In genomic region chr9:25570436-25570835, GRCm38 (mm10) we compare ENCODE assay signal across 9 mouse cellular contexts.
DNase-seq lines count a peak whose midpoint lies in the region; ATAC-seq and TF ChIP-seq lines count a peak whose summit lies in the region.
"Had no signal": no experiment of that assay in that cellular context is flagged by ENCODE, and none has a peak within 500 bp of the region (broad histone marks: within the 10 kb centered on the region; RNA-seq: fewer than 3 reads in every experiment).

No protein-coding gene starts in this region.

- H3K4me1 ChIP-seq in hindbrain, embryonic 12.5 days = no peaks in the 10 kb centered on the region

- no peak for TF ChIP-seq CTCF in brain, embryonic 14.5 days (IDR thresholded peaks at IDR 0.05; ENCODE audit: borderline replicate concordance, extremely low read depth, insufficient read depth, insufficient read length)

- H3K27me3 ChIP-seq in hindbrain, embryonic 12.5 days = no peaks in the 10 kb centered on the region

- peak; percentile 58 for DNase-seq in layer of hippocampus, adult 11-12 months (ENCODE audit: low spot score)
- no peak for DNase-seq in layer of hippocampus, postnatal 36 days
- DNase-seq in brain, embryonic 14.5 days (ENCODE audit: low read depth) = peak; percentile 19
- DNase-seq in lung, postnatal 25 days (ENCODE audit: low spot score) = peak; percentile 47
- DNase-seq in embryo, embryonic 10 days (ENCODE audit: low spot score) = no peak

- H3K4me3 ChIP-seq in hindbrain, embryonic 12.5 days = no peak overlapping the region

- no peaks in the 10 kb centered on the region for H3K36me3 ChIP-seq in hindbrain, embryonic 12.5 days
- H3K36me3 ChIP-seq: G1E had no signal

- 81% methylated on average over 9 of the region's 9 CpGs for WGBS in hindbrain, embryonic 12.5 days

- H3K27ac ChIP-seq in hindbrain, embryonic 12.5 days = no peak overlapping the region

- H3K4me2 ChIP-seq in hindbrain, embryonic 12.5 days (replicated peaks) = no peak overlapping the region

- ATAC-seq in hematopoietic stem cell, adult 5-6 weeks (replicated peaks in 1 of 2; ENCODE audit: insufficient read depth in 1 of 2, low FRiP score in 2 of 2, low TSS enrichment in 1 of 2, low read depth in 1 of 2, poor library complexity in 2 of 2, severe bottlenecking in 2 of 2) = peak; percentile 46 to 68; a peak in 2 of 4 replicates
- ATAC-seq in CD4-positive, CD25-positive, alpha-beta regulatory T cell, adult 4 months = no peak
- no peak for ATAC-seq in hindbrain, embryonic 12.5 days (ENCODE audit: low FRiP score)

- TF ChIP-seq POLR2A in brain, embryonic 14.5 days (IDR thresholded peaks at IDR 0.05; ENCODE audit: borderline replicate concordance, extremely low read depth, insufficient read depth, insufficient read length, poor library complexity, severe bottlenecking) = no peak

- no peak overlapping the region for H3K9ac ChIP-seq in hindbrain, embryonic 12.5 days

- H3K9me3 ChIP-seq in hindbrain, embryonic 12.5 days (replicated peaks) = no peaks in the 10 kb centered on the region
- H3K9me3 ChIP-seq: G1E had no signal

Comparison
In these comparisons a context has a peak if more than half of its experiments do, and no peak if none do; other contexts are left out.
1. DNase-seq: peak in layer of hippocampus, adult 11-12 months (single experiment), brain, embryonic 14.5 days (single experiment) and lung, postnatal 25 days (single experiment); none in layer of hippocampus, postnatal 36 days (0 of 2) and embryo, embryonic 10 days (single experiment).
2. ATAC-seq: peak in hematopoietic stem cell, adult 5-6 weeks (2 of 2); none in CD4-positive, CD25-positive, alpha-beta regulatory T cell, adult 4 months (single experiment) and hindbrain, embryonic 12.5 days (single experiment).